Mouse (Mus musculus): ENCODE data around the gene Boll.

- TF ChIP-seq POLR2A (IDR thresholded peaks at IDR 0.05; ENCODE audit: low read depth, low read length) (no peak), CTCF (IDR thresholded peaks at IDR 0.05; ENCODE audit: extremely low read depth, insufficient read depth, insufficient read length, insufficient replicate concordance) (no peak)
Measured at GRCm38 (mm10) chr1:55265447-55265846, 97.8 kb downstream of the Boll start.
